Mouse (Mus musculus) testis, adult 2 months (tissue): ENCODE measurements around the gene Trappc13. TPM values are rescaled to one million over a fixed set of nuclear protein-coding genes. Genes with fewer than 3 reads are reported as not detected.

Experiments used
- H3K27ac ChIP-seq: fragments of 200-500 bp; 2 replicates; pipeline ENCODE4 v1.5.1; 2012; ENCODE audit warnings: low read depth, low read length; ENCODE audit not compliant: control insufficient read depth, insufficient read depth
- H3K27me3 ChIP-seq: fragments of 200-500 bp; 2 replicates; pipeline ENCODE4 v1.6.1; 2012; ENCODE audit warnings: mild to moderate bottlenecking, low read length, moderate library complexity; ENCODE audit not compliant: control insufficient read depth, insufficient read depth
- H3K36me3 ChIP-seq: fragments of 200-500 bp; 2 replicates; pipeline ENCODE4 v1.6.1; 2012; ENCODE audit warnings: mild to moderate bottlenecking, low read length; ENCODE audit not compliant: control insufficient read depth, insufficient read depth
- H3K4me1 ChIP-seq: fragments of 200-500 bp; 2 replicates; pipeline ENCODE4 v1.6.1; 2012; ENCODE audit warnings: low read length; ENCODE audit not compliant: control insufficient read depth, insufficient read depth
- H3K4me3 ChIP-seq: fragments of 200-500 bp; 2 replicates; pipeline ENCODE4 v1.5.1; 2012; ENCODE audit warnings: low read depth, mild to moderate bottlenecking, low read length, moderate library complexity, mixed read lengths; ENCODE audit not compliant: control insufficient read depth
- CTCF ChIP-seq: fragments of 200-500 bp; IDR thresholded peaks from 2 replicates; pipeline ENCODE4 v1.5.1; 2012; ENCODE audit warnings: low read depth, mild to moderate bottlenecking, inconsistent platforms, low read length, moderate library complexity; ENCODE audit not compliant: control insufficient read depth, insufficient read depth, insufficient replicate concordance
- POLR2A ChIP-seq: fragments of 200-500 bp; IDR thresholded peaks from 2 replicates; pipeline ENCODE4 v1.6.1; 2012; ENCODE audit warnings: low read depth, mild to moderate bottlenecking, inconsistent platforms, low read length, moderate library complexity; ENCODE audit not compliant: control insufficient read depth
- polyA plus RNA-seq: library from polyadenylated mRNA; depleted of rRNA; stranded (reverse); fragments of >200 nt; gene quantifications from 2 replicates; pipeline ENCODE4 v1.2.3, GENCODE M21; 2012; rRNA removed

The Trappc13 gene
- polyA plus RNA-seq, 1 experiment, result 2.8 TPM

DNA sequence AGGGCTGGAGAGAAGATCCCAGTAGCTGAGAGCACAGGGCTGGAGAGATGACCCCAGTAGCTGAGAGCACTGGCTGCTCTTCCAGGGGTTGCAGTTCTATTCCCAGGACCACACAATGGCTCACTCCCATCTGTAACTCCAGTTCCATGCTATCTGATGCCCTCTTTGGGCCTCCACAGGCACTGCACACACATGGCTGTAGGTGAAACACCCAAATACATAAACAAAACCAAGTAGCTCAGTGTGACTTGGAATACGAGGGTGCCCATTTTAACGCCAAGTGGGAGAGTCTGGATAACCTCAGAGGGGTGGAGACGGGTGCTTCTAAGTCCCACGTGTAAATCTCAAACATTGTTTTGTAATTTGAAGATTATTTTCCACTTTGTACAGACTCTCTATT, 77.9 kb downstream of the Trappc13 start:
- Histone ChIP-seq H3K27ac (no peak overlapping the region), H3K4me3 (no peak overlapping the region), H3K4me1 (no peaks in the 10 kb centered on the region), H3K36me3 (no peaks in the 10 kb centered on the region), H3K27me3 (no peaks in the 10 kb centered on the region)
- TF ChIP-seq CTCF, result no peak
- no peak for TF ChIP-seq POLR2A

DNA sequence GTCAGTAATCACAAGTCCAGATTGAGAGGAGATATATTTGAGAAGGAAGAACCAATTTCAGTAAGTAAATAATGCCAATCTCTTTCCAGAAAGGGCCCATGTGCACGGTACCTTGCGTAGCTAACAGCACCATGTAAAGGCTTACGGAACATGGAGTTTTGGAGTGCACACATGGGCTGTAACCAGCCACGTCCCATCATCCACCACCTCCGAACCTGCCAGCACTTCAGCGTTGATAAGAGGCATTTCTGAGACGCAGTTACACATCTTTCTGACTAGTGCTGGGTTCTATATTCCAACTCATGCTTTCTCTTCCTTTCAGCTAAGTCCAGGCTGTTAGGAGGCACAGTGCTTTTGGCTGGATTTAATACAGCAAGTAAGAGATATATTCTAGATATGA, 81.1 kb downstream of the Trappc13 start:
- no peaks in the 10 kb centered on the region for H3K27me3 ChIP-seq
- TF ChIP-seq POLR2A (no peak), CTCF (no peak)
- no peak overlapping the region for H3K27ac ChIP-seq
- H3K4me1 ChIP-seq, result no peaks in the 10 kb centered on the region
- no peak overlapping the region for H3K4me3 ChIP-seq
- no peaks in the 10 kb centered on the region for H3K36me3 ChIP-seq

DNA sequence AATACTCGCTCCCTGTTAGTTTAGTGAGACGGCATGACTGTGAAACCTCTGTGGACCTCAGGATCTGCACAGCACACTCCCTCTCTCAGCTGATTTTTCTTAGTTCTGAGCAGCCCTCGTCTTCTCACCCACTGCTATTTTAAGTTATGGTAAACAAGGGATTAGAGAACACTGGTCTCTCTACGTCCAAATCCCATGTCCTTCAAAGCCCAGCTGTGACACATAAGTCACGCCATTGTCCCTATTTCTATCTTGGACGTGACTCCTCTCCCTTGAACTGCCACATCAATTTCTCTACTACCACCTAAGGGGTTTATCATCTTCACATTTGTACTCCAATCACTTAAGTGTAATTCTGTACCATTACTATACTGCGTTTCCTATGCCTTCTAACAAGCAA, 82.3 kb downstream of the Trappc13 start:
- TF ChIP-seq POLR2A, result no peak
- no peak for TF ChIP-seq CTCF
- Histone ChIP-seq H3K27ac (no peak overlapping the region), H3K36me3 (no peaks in the 10 kb centered on the region), H3K4me3 (no peak overlapping the region), H3K4me1 (no peaks in the 10 kb centered on the region), H3K27me3 (no peaks in the 10 kb centered on the region)

DNA sequence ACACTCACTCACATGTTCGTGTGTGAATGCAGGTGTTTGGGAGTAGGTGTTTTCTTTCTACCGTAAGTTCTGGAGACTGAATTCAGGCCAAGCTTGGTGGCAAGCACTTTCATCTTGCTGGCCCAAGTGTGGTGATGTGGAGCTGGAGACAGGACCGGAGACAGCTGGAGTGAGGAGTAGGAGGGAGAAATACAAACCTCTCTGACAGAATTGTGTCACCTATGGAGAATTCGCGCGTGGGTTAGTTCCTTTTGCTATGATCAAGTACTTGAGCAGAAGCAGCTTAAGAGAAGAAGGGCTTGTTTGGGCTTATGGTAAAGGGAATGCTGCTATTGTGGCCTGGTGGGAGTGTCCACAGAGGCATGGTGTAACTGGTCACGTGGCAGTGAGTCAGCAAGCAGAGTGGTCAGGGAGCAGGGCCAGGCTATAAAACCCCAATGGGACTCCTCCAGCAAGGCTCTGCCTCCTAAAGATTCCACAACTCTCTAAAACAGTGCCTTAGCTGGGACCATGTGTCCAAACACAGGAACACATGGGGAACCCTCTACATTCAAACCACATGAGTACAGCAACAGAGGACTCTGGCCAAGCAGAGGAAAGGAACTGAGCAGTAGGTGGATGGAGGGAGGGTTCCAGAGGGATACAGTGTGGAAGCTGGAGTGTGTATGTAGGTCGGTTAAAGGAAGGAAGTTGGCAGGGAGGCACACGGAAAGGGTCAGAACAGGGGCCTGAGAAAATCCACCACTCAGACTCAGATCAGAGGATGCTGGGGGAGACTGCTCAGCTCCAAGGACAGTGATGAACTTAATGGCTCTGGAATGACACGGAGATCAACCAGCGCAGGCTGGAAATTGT, 83.5 kb downstream of the Trappc13 start:
- no peak for TF ChIP-seq CTCF
- no peak for TF ChIP-seq POLR2A
- H3K36me3 ChIP-seq, result no peaks in the 10 kb centered on the region
- no peak overlapping the region for H3K27ac ChIP-seq
- no peak overlapping the region for H3K4me3 ChIP-seq
- no peaks in the 10 kb centered on the region for H3K4me1 ChIP-seq
- H3K27me3 ChIP-seq, result no peaks in the 10 kb centered on the region

Other genes starting within 250 kb of the Trappc13 start
- 4.1 and 5.1 TPM in 2 replicates for gene Nln, start 68.9 kb downstream of the Trappc13 start, polyA plus RNA-seq
- gene Sgtb, start 68.7 kb downstream of the Trappc13 start, polyA plus RNA-seq, result 1.4 and 1.6 TPM in 2 replicates
- 5.1 and 7.2 TPM in 2 replicates for gene Trim23, start 328 bp upstream of the Trappc13 start, polyA plus RNA-seq
- 3.1 and 5.3 TPM in 2 replicates for gene Cenpk, start 50.1 kb upstream of the Trappc13 start, polyA plus RNA-seq
- gene Ppwd1, start 50.4 kb upstream of the Trappc13 start, polyA plus RNA-seq, result 3.7 TPM in 2 replicates
- gene Adamts6, start 109.4 kb upstream of the Trappc13 start, polyA plus RNA-seq, result 0.37 and 0.74 TPM in 2 replicates